Mouse (Mus musculus) liver, embryonic 12.5 days (tissue): ENCODE data around the gene Dus1l. TPM values are rescaled to one million over a fixed set of nuclear protein-coding genes. Genes with fewer than 3 reads are reported as not detected.
A peak's percentile ranks its signal among the peaks of the same experiment; 100 is the strongest.
"Not testable (repeated sequence)": the region's sequence is repeated elsewhere in the genome, so short reads cannot be mapped to it uniquely, and the experiment has no call there.

Source experiments
- ATAC-seq: fragments of 200-750 bp; cut with Nextera tagmentation; 2 replicates; pipeline ENCODE4 v1.8.0; 2017; ENCODE audit warnings: moderate number of reproducible peaks, mild to moderate bottlenecking, moderate library complexity
- H3K27ac ChIP-seq: fragments of 300-500 bp; sonication (generic); 2 replicates; pipeline ENCODE4 v1.5.1; 2016; ENCODE audit warnings: mild to moderate bottlenecking
- H3K27me3 ChIP-seq: fragments of 300-500 bp; sonication (generic); replicated peaks from 2 replicates; pipeline ENCODE4 v1.6.1; 2016; ENCODE audit warnings: mild to moderate bottlenecking, moderate library complexity
- H3K36me3 ChIP-seq: fragments of 300-500 bp; sonication (generic); 2 replicates; pipeline ENCODE4 v1.6.1; 2016; ENCODE audit warnings: mild to moderate bottlenecking, moderate library complexity
- H3K4me1 ChIP-seq: fragments of 300-500 bp; sonication (generic); 2 replicates; pipeline ENCODE4 v1.6.1; 2016
- H3K4me2 ChIP-seq: fragments of 300-500 bp; sonication (generic); 2 replicates; pipeline ENCODE4 v1.6.1; 2016; ENCODE audit warnings: mild to moderate bottlenecking, moderate library complexity
- H3K4me3 ChIP-seq: fragments of 300-500 bp; sonication (generic); 2 replicates; pipeline ENCODE4 v1.5.1; 2016; ENCODE audit warnings: mild to moderate bottlenecking, moderate library complexity
- H3K9ac ChIP-seq: fragments of 300-500 bp; sonication (generic); 2 replicates; pipeline ENCODE4 v1.6.1; 2016; ENCODE audit warnings: mild to moderate bottlenecking, moderate library complexity
- H3K9me3 ChIP-seq: fragments of 300-500 bp; sonication (generic); replicated peaks from 2 replicates; pipeline ENCODE4 v1.6.1; 2016; ENCODE audit warnings: mild to moderate bottlenecking, moderate library complexity
- WGBS: fragments of 180-500 bp; shearing (Covaris S2); methylation state at CpG from one replicate; pipeline ENCODE4 v1.1.7; 2016; ENCODE audit not compliant: insufficient replicate concordance; 5-methylcytosine and 5-hydroxymethylcytosine counted together
- polyA plus RNA-seq: library from polyadenylated mRNA; unstranded; fragments of >200 nt; fragmentation: Nextera tagmentation; extraction: Ambion mirVana; gene quantifications from 2 replicates; pipeline ENCODE4 v1.2.1, GENCODE M21; 2016

Gene Dus1l
- polyA plus RNA-seq, 1 experiment from 2014 or later: 100.0 TPM

DNA sequence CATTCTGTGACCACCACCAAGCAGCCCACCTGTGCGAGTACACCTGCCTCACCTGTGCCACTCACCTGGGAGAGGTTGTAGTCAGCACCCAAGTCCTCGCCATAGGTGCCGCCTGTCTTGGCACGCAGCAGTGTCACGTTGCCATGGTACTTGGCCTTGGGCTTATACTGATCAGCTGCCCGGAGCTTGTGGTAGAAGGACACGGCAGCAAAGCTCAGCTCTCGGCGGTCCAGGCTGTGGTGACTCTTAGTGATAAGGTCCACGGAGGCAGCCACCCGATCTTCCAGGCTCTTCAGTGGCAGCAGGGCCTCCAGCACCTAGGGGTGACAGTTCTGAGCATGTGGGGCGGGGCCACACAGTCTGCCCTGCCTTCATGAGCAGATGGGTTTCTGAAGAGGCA, 11.8 kb upstream of the Dus1l start:
- Histone ChIP-seq H3K9ac (no peak overlapping the region), H3K4me1 (no peaks in the 10 kb centered on the region), H3K4me3 (no peak overlapping the region), H3K4me2 (no peak overlapping the region), H3K27me3 (no peaks in the 10 kb centered on the region), H3K27ac (no peak overlapping the region), H3K9me3 (no peaks in the 10 kb centered on the region), H3K36me3 (peaks cover 78% of the 10 kb centered on the region)
- no peak for ATAC-seq
- 70% methylated on average over 12 of the region's 12 CpGs for WGBS

DNA sequence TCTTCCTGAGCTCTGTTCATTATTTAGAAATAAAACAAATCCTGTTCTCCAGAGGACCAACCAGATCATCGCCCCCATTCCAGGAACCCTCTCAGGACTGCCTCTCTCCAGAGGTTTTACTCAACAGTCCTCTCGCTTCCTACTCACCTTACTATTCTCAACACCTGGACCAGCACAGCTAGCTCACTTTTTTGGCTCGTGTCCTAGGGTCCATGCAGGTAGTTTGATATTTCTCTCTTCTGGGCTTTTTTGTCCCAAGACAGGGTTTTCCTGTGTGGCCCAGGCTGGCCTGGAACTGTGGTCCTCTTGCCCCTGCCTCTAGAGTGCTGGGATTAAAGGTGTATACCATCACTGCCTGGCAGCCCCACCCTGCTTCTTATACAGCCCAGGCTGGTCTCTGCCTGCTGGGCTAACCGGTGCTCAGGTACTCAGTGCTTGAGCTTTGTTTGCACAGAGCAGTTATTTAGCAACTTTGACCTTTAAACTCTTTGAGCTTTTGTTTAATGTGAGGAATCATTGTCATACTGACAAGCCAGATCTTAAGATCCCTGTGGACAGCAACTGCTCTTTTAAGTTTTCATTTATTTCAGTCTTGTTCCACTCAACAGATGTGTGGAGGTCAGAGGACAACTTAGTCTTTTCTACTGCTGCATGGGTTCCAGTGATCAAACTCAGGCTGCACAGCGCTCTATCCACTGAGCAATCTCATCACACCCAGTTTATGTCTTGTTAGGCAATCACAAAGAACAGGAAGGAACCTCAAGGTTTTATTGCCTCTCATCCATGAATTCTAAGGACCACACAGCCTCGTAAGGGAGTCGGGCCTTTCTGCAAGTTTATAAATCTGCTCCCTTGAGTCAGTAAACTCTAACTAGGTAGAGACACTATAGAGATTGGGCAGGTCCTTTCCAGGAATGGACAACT, 9.4 kb upstream of the Dus1l start:
- H3K4me2 ChIP-seq: no peak overlapping the region
- no peak for ATAC-seq
- H3K9me3 ChIP-seq: no peaks in the 10 kb centered on the region
- no peak overlapping the region for H3K4me3 ChIP-seq
- 77% methylated on average over 7 of the region's 7 CpGs for WGBS
- no peaks in the 10 kb centered on the region for H3K27me3 ChIP-seq
- peaks cover 55% of the 10 kb centered on the region for H3K36me3 ChIP-seq
- no peaks in the 10 kb centered on the region for H3K4me1 ChIP-seq
- no peak overlapping the region for H3K27ac ChIP-seq
- H3K9ac ChIP-seq: no peak overlapping the region

DNA sequence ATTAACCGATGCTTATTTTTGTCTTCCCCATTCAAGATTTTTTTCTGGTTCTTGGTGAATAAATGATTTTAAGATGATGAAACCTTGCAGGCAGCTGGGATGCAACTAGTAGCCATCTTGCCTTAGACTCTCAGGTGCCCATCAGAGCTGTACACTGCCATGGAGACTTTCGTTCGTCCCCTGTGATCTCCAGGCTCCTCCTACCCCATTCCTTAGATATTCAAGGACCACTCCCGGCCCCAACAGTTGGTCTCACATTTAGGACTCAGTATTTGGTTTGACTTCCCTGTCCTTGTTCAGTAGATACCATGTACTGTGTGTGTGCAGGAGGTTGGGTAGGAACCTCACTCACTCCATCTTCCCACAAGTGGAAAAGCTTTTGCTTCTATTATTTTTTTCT, 8.6 kb upstream of the Dus1l start:
- H3K36me3 ChIP-seq: peaks cover 46% of the 10 kb centered on the region
- no peak for ATAC-seq

DNA sequence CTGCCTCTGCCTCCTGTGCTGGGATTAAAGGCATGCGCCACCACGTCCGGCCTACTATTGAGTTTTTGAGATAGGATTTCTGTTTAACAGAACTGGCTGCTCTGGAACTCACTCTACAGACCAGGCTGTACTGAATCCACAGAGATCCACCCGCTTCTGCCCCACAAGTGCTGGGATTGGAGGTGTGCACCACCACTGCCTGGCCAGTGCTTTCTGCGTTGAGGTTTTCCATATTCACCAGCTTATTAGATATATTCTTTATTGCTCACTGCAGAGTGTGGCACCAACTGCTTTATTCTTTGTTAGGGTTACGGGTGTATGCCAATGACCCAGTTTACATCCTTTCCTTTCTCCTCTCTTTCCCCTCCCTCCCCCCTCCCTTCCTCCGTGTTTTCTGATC, 8.1 kb upstream of the Dus1l start:
- H3K9ac ChIP-seq: no peak overlapping the region
- no peak overlapping the region for H3K27ac ChIP-seq
- ATAC-seq: no peak
- H3K4me1 ChIP-seq: peaks cover 9% of the 10 kb centered on the region
- no peaks in the 10 kb centered on the region for H3K27me3 ChIP-seq
- WGBS: 70% methylated on average over 7 of the region's 7 CpGs
- H3K9me3 ChIP-seq: no peaks in the 10 kb centered on the region
- no peak overlapping the region for H3K4me3 ChIP-seq
- no peak overlapping the region for H3K4me2 ChIP-seq
- peaks cover 41% of the 10 kb centered on the region for H3K36me3 ChIP-seq

More for the DNA sequence above, 8.6 kb upstream of the Dus1l start:
- Histone ChIP-seq H3K9me3 (no peaks in the 10 kb centered on the region), H3K4me2 (no peak overlapping the region), H3K4me1 (peaks cover 8% of the 10 kb centered on the region), H3K4me3 (no peak overlapping the region), H3K27me3 (no peaks in the 10 kb centered on the region), H3K9ac (no peak overlapping the region), H3K27ac (no peak overlapping the region)
- 67% methylated on average over 4 of the region's 4 CpGs for WGBS

DNA sequence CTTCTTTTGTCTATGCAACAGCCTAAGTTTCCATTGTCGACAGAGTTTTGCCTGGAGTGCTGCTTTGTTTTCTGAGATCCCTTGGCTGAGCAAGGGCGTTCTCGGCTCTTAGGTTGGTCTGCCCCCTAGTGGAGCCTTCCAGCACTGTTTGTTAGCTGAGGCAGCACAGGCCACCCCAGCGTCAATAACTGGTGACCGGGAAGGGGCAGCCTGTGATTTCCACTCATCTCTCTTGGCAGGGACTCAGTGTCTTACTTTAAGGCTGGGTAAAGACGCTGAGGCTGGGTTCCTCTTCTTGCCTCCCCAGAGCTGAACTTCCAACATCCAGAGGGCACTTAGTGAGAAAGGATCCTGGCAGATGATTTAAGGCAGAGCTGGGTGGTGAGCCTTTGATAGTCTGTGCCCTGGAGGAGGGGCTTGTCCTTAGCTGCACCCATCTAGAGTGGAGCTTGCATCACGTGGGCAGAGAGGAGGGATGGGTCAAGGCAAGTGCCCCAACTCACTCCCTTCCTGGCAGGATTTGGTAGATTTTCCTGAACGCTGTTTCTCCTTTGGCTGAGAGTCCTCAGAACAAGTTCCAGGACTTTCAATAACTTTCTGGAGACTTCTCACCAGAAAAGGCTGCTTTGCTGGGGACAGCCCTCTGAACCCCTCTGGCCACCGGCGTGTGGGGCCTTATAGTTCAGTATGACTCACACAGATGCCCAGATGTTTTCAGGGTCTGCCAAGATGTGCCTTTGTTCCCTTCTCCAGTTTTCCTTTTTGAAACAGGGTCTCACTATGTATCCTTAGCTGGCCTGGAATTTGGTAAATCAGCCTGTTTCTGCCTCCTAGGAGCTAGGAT, 4.1 kb upstream of the Dus1l start:
- Histone ChIP-seq H3K9me3 (no peaks in the 10 kb centered on the region), H3K27ac (no peak overlapping the region), H3K9ac (no peak overlapping the region), H3K4me3 (no peak overlapping the region), H3K27me3 (no peaks in the 10 kb centered on the region), H3K4me1 (peaks cover 22% of the 10 kb centered on the region), H3K4me2 (0 out of 2 replicates have a peak overlapping the region, but pooled peaks have one; percentile 1), H3K36me3 (0 out of 2 replicates have a peak, but pooled peaks cover 1% of the 10 kb centered on the region)
- WGBS: 16% methylated on average over 10 of the region's 10 CpGs
- ATAC-seq: peak; percentile 43; the same call in 1 of the 2 replicates

DNA sequence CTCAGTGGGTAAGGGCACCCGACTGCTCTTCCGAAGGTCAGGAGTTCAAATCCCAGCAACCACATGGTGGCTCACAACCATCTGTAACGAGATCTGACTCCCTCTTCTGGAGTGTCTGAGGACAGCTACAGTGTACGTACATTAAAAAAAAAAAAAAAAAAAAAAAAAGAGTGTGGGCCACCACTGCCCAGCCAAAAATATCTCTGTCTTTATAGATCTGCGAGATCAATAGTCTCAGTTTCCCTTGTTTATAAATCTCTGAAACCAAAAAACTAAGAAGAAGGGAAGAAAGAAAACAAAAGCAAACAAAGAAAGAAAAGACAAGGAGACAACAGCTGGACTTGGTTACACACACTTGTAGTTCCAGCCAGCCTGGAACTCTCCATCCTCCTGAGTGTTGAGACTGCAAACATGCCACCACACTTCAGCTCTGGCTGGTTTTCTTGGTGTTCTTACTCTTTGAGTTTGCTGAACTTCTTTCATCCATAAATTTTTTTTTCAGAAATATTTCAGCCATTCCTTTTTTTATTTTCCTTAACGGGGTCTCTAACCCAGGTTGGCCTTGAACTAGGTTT, 3.2 kb upstream of the Dus1l start:
- H3K4me1 ChIP-seq: peaks cover 31% of the 10 kb centered on the region
- 47% methylated on average over 6 of the region's 6 CpGs for WGBS
- H3K9ac ChIP-seq: no peak overlapping the region
- no peak for ATAC-seq
- H3K9me3 ChIP-seq: no peaks in the 10 kb centered on the region
- 0 out of 2 replicates have a peak overlapping the region, but pooled peaks have one; percentile 1 for H3K4me2 ChIP-seq
- peaks cover 8% of the 10 kb centered on the region for H3K36me3 ChIP-seq
- no peak overlapping the region for H3K4me3 ChIP-seq
- H3K27ac ChIP-seq: no peak overlapping the region
- no peaks in the 10 kb centered on the region for H3K27me3 ChIP-seq

DNA sequence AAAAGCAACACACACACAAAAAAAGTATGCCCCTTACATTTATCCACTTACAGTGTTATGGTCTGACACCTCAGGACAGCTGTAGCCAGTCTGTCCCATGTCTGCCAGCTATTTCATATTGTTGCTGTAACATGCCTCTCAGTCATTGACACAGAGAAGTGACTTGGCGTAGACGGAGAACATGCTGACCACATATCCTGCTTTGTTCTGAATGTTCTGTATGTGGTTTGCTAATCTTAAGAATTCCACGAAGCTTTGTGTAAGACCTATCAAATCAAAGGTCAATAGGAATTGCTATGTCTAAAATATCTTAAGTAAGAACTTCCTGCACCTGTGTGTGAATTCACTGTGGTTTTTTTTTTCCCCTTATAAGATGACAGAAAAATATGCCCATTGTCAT, 2.0 kb upstream of the Dus1l start:
- H3K27me3 ChIP-seq: no peaks in the 10 kb centered on the region
- peaks cover 20% of the 10 kb centered on the region for H3K36me3 ChIP-seq
- H3K4me1 ChIP-seq: peaks cover 36% of the 10 kb centered on the region
- no peak overlapping the region for H3K4me3 ChIP-seq
- WGBS: 46% methylated on average over 3 of the region's 3 CpGs
- H3K9me3 ChIP-seq: no peaks in the 10 kb centered on the region
- no peak overlapping the region for H3K9ac ChIP-seq
- no peak for ATAC-seq
- no peak overlapping the region for H3K27ac ChIP-seq
- no peak overlapping the region for H3K4me2 ChIP-seq

DNA sequence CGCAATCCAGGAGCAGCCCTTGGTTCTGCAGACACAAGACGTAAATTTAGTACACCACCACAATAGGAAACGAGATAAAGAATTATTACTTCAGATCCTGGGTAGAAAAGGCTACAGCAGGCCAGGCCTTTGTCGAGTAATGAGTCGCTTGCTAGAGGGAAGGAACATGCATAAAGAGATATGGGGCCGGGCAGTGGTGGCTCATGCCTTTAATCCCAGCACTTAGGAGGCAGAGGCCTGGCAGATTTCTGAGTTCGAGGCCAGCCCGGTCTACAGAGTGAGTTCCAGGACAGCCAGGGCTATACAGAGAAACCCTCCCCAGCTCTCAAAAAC, 377 bp upstream of the Dus1l start:
- WGBS: 29% methylated on average over 8 of the region's 8 CpGs
- no peaks in the 10 kb centered on the region for H3K9me3 ChIP-seq
- H3K4me1 ChIP-seq: peaks cover 36% of the 10 kb centered on the region
- peak overlapping the region; percentile 68; the same call in 1 of the 2 replicates for H3K27ac ChIP-seq
- H3K4me2 ChIP-seq: peak overlapping the region; percentile 94
- peak overlapping the region; percentile 99 for H3K9ac ChIP-seq
- peaks cover 36% of the 10 kb centered on the region for H3K36me3 ChIP-seq
- peak; percentile 34 for ATAC-seq
- peak overlapping the region; percentile 99 for H3K4me3 ChIP-seq
- H3K27me3 ChIP-seq: no peaks in the 10 kb centered on the region

DNA sequence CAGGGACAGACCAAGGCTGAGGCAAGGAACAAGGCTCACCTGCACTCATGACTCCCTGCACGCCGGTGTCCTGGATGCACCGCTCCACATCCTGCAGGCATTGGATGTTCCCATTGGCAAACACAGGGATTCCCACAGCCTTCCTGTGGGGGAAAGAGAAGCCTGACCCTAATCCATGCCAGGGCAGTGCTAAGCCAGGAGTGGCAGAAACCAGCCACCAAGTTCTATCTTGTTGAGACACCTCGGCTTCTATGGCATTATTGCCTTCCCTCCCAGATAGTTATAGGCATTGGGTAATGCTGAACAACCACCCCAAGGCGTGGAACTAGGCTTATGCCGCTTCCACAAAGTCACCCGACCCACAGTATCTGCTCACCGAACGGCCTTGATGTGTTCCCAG, 3.6 kb downstream of the Dus1l start:
- no peak for ATAC-seq
- Histone ChIP-seq H3K9ac (no peak overlapping the region), H3K9me3 (no peaks in the 10 kb centered on the region), H3K4me3 (no peak overlapping the region), H3K27ac (no peak overlapping the region), H3K4me2 (no peak overlapping the region), H3K36me3 (peaks cover 75% of the 10 kb centered on the region), H3K27me3 (no peaks in the 10 kb centered on the region), H3K4me1 (peaks cover 27% of the 10 kb centered on the region)
- WGBS: 89% methylated on average over 9 of the region's 9 CpGs

DNA sequence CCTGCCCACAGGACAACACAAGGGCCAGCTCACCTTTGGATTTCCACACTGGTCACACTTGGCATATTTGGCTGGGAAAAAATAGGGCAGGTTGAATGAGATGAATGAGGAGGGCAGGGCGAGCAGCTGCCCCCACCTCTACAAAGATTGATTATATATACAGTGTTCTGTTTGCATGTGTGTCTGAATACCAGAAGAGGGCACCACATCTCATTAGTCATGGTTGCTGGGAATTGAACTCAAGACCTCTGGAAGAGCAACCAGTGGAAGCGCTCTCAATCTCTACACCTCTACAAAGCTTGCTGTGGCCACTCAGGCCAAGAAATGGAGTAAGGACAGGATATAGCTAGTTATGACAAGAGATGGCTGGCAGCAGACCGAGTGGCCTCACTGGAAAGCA, 6.4 kb downstream of the Dus1l start:
- Histone ChIP-seq H3K27me3 (no peaks in the 10 kb centered on the region), H3K4me3 (no peak overlapping the region), H3K9ac (no peak overlapping the region), H3K4me1 (peaks cover 29% of the 10 kb centered on the region), H3K27ac (no peak overlapping the region), H3K9me3 (no peaks in the 10 kb centered on the region), H3K36me3 (peaks cover 95% of the 10 kb centered on the region), H3K4me2 (no peak overlapping the region)
- ATAC-seq: no peak
- WGBS: 72% methylated on average over 3 of the region's 3 CpGs

DNA sequence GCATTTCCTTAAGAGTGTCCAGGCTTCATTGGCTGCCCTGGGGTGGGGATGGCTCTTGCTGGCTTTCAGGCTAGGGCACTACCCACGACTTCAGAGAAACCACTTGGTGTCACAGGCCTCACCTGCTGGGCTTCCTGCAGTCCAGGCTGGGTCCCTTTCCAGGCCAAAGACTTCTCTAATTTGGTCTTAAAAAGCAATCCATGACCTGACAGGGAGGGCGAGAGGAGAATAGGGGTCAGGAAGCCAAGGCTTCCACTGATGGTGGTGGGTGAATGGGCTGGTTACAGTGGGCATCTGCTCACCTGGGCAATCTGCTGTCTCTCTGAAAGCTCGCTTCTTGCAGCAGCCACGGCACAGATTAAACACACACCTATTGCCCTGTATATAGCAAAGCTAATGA, 6.8 kb downstream of the Dus1l start:
- H3K27me3 ChIP-seq: no peaks in the 10 kb centered on the region

DNA sequence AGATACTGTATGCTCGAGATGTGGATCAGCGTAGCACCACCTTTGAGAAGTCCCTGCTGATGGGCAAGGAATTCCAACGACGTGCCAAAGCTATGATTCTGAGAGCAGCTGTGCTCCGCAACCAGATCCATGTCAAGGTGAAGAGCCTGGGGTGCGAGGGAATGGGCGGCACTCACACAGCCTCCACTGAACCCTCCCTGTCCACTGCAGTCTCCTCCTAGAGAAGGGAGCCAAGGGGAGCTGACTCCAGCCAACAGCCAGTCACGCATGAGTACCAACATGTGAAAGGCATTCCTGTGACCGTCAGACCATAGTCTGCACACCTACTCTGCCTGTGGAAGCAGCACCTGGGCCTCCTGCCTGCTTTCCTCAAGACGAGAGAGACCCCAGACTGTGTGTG, 7.7 kb downstream of the Dus1l start:
- H3K9ac ChIP-seq, H3K27me3 ChIP-seq, H3K4me2 ChIP-seq, ATAC-seq, H3K9me3 ChIP-seq, H3K27ac ChIP-seq, H3K4me3 ChIP-seq: not testable (repeated sequence)
- 82% methylated on average over 10 of the region's 10 CpGs for WGBS
- H3K36me3 ChIP-seq: peaks cover 81% of the 10 kb centered on the region
- peaks cover 27% of the 10 kb centered on the region for H3K4me1 ChIP-seq

More for the DNA sequence above, 6.8 kb downstream of the Dus1l start:
- peaks cover 90% of the 10 kb centered on the region for H3K36me3 ChIP-seq
- no peak overlapping the region for H3K4me2 ChIP-seq
- no peak for ATAC-seq
- H3K9ac ChIP-seq: no peak overlapping the region
- peaks cover 28% of the 10 kb centered on the region for H3K4me1 ChIP-seq
- H3K27ac ChIP-seq: no peak overlapping the region
- WGBS: 74% methylated on average over 4 of the region's 4 CpGs
- H3K9me3 ChIP-seq: no peaks in the 10 kb centered on the region
- no peak overlapping the region for H3K4me3 ChIP-seq
